Mouse (Mus musculus): Measurements from ENCODE around the gene Rcl1.

DNA sequence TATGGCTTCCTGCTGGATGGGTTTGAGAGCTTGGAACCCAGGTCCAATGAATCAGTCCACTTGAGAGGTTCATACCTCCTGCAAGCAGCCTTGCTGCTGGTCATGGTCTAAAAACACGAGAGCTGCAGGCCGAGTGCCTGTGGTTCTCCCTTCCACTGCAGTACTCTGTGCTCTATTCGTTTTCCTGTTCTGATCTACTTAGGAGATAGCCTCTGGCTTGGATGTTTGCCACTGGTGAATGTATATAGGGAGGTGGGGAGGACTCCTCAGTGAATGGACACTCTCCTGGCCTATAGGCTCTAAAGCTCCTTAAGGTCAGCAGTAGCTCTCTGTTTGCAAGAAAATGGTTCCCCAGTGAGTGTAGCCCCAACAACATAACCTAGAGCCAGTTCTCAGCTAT lies 57.3 kb downstream of the Rcl1 start:
- TF ChIP-seq POLR2A (IDR thresholded peaks at IDR 0.05; ENCODE audit: extremely low read depth, insufficient read depth, low read length) = no peak
- TF ChIP-seq CTCF (IDR thresholded peaks at IDR 0.05; ENCODE audit: extremely low read depth, insufficient read depth, low read length) = no peak
